Mouse (Mus musculus) splenic B cell, adult 2 months (primary cell): ENCODE data around the gene Bhlha15.

ENCODE experiments used
- DNase-seq: peaks from one replicate; pipeline ENCODE4 v3.0.0-alpha.2; 2011; ENCODE audit warnings: low read depth, low spot score
- H3K27me3 ChIP-seq: 2 replicates; pipeline ENCODE4 v1.6.1; 2012; ENCODE audit warnings: mild to moderate bottlenecking, low read length, moderate library complexity, mixed read lengths; ENCODE audit not compliant: control insufficient read depth, poor library complexity, insufficient read depth, severe bottlenecking
- H3K36me3 ChIP-seq: 2 replicates; pipeline ENCODE4 v1.6.1; 2012; ENCODE audit warnings: mild to moderate bottlenecking, low read length, moderate library complexity, mixed read lengths; ENCODE audit not compliant: control insufficient read depth, poor library complexity, insufficient read depth, severe bottlenecking

Gene Bhlha15

GRCm38 (mm10) chr5:144181249-144181648 is 8.8 kb upstream of the Bhlha15 start:
- Histone ChIP-seq H3K27me3 (no peaks in the 10 kb centered on the region), H3K36me3 (no peaks in the 10 kb centered on the region; the same call in 1 of the 2 replicates)
- peak; percentile 94 for DNase-seq

- DNase-seq = no peak
- Histone ChIP-seq H3K36me3 (no peaks in the 10 kb centered on the region; the same call in 1 of the 2 replicates), H3K27me3 (no peaks in the 10 kb centered on the region)
Observed at GRCm38 (mm10) chr5:144182542-144183247, 7.4 kb upstream of the Bhlha15 start.

GRCm38 (mm10) chr5:144183248-144183559 is 6.9 kb upstream of the Bhlha15 start:
- DNase-seq = no peak
- Histone ChIP-seq H3K36me3 (no peaks in the 10 kb centered on the region; the same call in 1 of the 2 replicates), H3K27me3 (no peaks in the 10 kb centered on the region)

GRCm38 (mm10) chr5:144183647-144184335 is 6.3 kb upstream of the Bhlha15 start:
- H3K27me3 ChIP-seq = no peaks in the 10 kb centered on the region
- H3K36me3 ChIP-seq = no peaks in the 10 kb centered on the region; the same call in 1 of the 2 replicates
- peak; percentile 62 for DNase-seq

- no peaks in the 10 kb centered on the region; the same call in 1 of the 2 replicates for H3K36me3 ChIP-seq
- DNase-seq = peak; percentile 31
- H3K27me3 ChIP-seq = no peaks in the 10 kb centered on the region
Observed at GRCm38 (mm10) chr5:144184350-144185045, 5.6 kb upstream of the Bhlha15 start.

GRCm38 (mm10) chr5:144188422-144188821 is 1.7 kb upstream of the Bhlha15 start:
- no peaks in the 10 kb centered on the region for H3K36me3 ChIP-seq
- no peak for DNase-seq
- H3K27me3 ChIP-seq = no peaks in the 10 kb centered on the region

GRCm38 (mm10) chr5:144189327-144189726 is 759 bp upstream of the Bhlha15 start:
- no peaks in the 10 kb centered on the region for H3K36me3 ChIP-seq
- no peaks in the 10 kb centered on the region for H3K27me3 ChIP-seq
- DNase-seq = no peak

- peaks cover 2% of the 10 kb centered on the region; the same call in 1 of the 2 replicates for H3K36me3 ChIP-seq
- DNase-seq = no peak
- H3K27me3 ChIP-seq = no peaks in the 10 kb centered on the region
Observed at GRCm38 (mm10) chr5:144191026-144191425, 940 bp downstream of the Bhlha15 start.

GRCm38 (mm10) chr5:144192673-144193072 is 2.6 kb downstream of the Bhlha15 start:
- no peak for DNase-seq
- H3K27me3 ChIP-seq = no peaks in the 10 kb centered on the region

GRCm38 (mm10) chr5:144194416-144194815 is 4.3 kb downstream of the Bhlha15 start:
- Histone ChIP-seq H3K27me3 (no peaks in the 10 kb centered on the region), H3K36me3 (peaks cover 2% of the 10 kb centered on the region; the same call in 1 of the 2 replicates)
- peak; percentile 76 for DNase-seq

More at GRCm38 (mm10) chr5:144192673-144193072, 2.6 kb downstream of the Bhlha15 start:
- peaks cover 2% of the 10 kb centered on the region; the same call in 1 of the 2 replicates for H3K36me3 ChIP-seq

GRCm38 (mm10) chr5:144195567-144195966 is 5.5 kb downstream of the Bhlha15 start:
- Histone ChIP-seq H3K27me3 (no peaks in the 10 kb centered on the region), H3K36me3 (peaks cover 2% of the 10 kb centered on the region; the same call in 1 of the 2 replicates)
- no peak for DNase-seq

GRCm38 (mm10) chr5:144200616-144201015 is 10.5 kb downstream of the Bhlha15 start:
- Histone ChIP-seq H3K27me3 (no peaks in the 10 kb centered on the region), H3K36me3 (peaks cover 16% of the 10 kb centered on the region)
- no peak for DNase-seq

- no peaks in the 10 kb centered on the region for H3K27me3 ChIP-seq
- no peak for DNase-seq
- H3K36me3 ChIP-seq = peaks cover 14% of the 10 kb centered on the region
Observed at GRCm38 (mm10) chr5:144202430-144202829, 12.3 kb downstream of the Bhlha15 start.

- Histone ChIP-seq H3K36me3 (peaks cover 14% of the 10 kb centered on the region), H3K27me3 (no peaks in the 10 kb centered on the region)
- no peak for DNase-seq
Observed at GRCm38 (mm10) chr5:144203398-144203959, 13.4 kb downstream of the Bhlha15 start.
